Mouse (Mus musculus) liver, postnatal 0 days (tissue): Measurements from ENCODE around the gene Chil3.

Experiments
- CTCF ChIP-seq: sonication (generic); IDR thresholded peaks from 2 replicates; pipeline ENCODE4 v1.5.1; 2016; ENCODE audit warnings: antibody characterized with exemption, low read depth
- EP300 ChIP-seq: IDR thresholded peaks from 2 replicates; pipeline ENCODE4 v1.6.1; 2016; ENCODE audit warnings: antibody characterized with exemption, low read depth, mild to moderate bottlenecking

GRCm38 (mm10) chr3:106128807-106129493, 38.4 kb downstream of the Chil3 start:
- TF ChIP-seq CTCF (no peak), EP300 (no peak)
